Mouse (Mus musculus): ENCODE measurements at regions not wholly inside any gene's neighbourhood (a gene's known extent, or its start where the extent isn't known, plus 50 kb on each side); places are given as distances from the start of the nearest gene placed in this dataset.

DNA sequence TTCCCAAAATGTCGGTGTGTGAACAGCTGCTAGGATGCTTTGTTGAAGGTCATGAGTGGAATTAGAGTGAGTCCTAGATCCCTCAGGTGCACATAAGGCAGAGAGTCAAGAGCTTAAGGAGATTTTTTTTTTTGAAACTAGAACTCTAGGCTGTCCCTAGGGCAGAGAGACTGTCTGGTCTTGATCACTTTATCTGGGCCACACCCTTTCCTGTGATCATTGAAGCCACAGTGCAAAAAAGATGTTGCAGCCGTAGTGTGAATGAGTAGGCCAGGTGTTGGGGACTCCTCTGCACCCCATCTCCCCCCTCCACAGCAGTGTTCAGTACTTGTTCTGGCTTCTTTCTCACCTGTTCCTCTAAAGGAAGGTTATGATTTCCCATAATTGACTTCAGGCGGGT lies 153.9 kb downstream of the Katnal1 start:
- DNase-seq = no peak

DNA sequence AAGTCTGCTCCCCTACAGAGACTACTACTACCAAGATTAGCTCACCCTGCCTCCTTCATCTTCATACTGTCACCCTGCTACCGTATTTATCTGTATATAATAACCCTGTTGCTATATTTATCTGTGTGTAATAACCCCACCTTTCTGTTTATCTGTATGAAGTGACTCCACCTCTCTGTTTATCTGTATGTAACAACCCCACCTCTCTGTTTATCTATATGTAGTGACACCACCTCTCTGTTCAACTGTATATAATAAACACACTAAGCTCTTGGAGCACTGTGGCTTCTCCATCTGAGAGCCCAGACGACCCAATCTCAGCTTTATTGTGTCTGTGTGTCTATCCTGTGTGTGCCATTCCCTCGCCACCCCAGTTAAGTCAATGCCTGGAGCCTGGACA lies 154.7 kb downstream of the Katnal1 start:
- no peak for DNase-seq

DNA sequence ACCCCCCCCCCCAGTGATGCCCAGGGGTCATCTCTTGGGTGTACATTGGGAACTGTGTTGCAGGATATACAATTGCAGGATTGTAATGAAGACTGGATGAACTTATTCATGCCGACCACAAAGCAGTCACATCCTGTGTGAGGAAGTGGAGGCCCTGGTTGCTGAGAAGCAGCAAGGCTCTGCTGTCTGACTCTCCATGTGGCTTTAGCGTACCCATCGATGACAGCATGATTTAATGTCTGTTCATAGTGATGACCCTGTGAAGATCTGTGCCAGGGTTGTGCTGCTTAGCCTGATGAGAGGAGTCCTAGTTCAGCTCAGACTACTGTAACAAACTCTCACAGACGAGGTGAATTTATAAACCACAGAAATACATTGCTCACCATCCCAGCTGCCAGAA lies 159.7 kb downstream of the Katnal1 start:
- DNase-seq = no peak

DNA sequence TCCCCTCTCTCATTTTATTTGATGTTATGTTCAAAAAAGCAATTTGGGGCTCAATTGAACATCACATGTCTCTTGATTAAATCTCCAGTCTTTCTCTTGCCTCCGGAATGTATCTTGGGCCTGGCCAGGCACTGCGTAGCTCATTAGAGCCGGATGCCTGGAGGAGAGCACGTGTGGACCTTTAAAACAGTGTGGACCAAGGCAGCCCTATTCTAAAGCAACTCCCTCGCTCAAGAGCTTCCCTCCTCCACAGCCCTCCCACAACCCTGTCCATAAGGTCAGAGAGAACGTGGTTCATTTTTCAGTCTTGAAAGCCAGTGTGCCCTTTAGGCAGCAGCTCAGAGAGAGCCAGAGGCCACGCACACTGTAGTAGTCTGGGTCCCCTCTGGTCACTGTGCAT lies 160.8 kb downstream of the Katnal1 start:
- DNase-seq = no peak

DNA sequence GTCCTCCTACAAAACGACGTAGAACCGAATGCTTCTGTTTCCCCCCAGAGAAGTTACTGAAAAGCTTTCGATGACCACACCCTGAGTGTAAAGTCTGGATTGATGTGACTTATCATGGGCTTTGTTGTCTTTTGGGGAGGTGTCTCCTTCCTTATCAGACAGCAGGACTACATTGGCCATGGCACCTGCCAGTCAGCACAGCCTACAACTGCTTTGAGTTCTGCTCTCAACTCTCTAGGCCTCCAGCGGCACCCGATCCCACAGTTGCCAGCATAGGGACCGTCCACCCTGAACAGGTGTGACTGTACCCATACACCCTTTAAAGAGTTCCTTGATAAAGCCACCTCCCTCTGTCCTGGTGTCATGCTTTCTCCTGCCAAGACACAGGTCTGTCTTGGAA lies 163.1 kb downstream of the Katnal1 start:
- no peak for DNase-seq

DNA sequence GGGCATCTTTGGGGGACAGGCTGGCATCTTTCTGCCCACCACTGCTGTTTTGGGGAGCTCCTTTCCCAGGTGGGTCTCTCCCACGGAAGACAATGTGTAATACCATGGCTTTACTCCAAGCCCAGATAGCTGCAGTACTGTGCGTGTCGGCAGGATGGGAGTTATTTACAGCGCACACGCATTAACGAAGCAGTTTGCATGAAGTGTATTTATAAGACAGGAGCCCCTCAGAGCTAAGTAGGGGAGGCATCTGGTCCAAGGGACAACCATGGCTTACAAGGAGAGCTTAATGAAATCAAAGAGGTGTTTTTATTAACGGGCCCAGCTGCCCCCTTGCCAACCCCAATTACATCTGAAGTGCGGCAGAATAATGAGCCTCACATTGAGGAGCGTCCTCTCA lies 169.0 kb downstream of the Katnal1 start:
- DNase-seq = no peak

DNA sequence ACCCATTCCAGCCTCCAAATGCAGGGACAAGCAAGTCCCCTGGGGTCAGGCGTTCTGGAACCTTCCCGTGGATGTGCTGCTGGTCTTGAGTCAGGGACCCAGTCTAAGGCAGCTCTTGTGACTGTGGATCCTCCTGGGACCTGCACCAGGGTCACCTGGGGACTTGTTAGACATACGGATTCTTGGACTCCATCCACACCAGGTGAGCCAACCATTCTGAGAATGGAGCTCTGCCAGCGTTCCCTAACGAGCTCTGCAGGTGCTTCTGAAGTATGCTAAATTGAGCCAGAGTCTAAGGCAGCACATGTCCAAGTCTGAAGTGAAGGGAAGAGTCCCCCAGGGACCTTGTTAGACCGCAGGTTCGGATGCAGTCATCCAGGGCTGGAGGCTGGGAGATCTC lies 170.3 kb downstream of the Katnal1 start:
- no peak for DNase-seq

DNA sequence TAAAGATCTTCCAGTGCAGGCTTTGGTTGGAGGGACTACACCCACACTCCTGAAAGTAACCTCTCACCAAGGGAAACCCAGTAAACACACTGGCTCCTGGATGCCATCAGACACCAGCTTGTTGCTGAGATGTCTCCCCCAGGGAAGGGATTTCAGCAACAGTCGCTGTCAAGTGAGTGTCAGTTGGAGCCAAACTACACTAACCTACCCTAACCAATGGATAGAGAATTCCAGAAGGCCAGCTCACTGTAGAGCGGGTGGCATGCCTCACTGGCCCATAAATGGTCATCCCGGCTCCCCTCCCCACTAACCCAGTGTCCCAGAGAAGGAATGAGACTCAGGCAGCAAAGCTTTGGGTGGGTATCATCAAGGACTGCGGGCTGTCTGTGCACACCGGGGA lies 171.4 kb downstream of the Katnal1 start:
- no peak for DNase-seq

DNA sequence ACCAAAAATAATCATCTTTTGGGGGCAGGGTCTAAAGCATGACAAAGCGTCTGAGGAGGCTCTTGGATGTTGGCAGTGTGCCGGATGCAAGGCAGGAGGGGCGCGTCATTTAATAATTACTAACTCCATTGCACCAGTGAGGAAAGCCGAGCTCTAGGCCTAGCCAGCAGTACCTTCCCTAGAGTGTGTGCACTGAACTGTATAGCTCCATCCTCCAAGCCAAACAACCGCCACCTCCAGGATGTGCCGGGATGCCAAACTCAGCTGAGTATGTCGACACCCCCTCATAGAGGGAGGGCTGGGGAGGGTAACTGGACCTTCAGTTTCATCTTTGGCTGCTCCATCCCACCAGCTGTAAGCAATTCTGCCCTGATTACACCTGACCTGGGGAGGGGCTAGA lies 171.9 kb downstream of the Katnal1 start:
- DNase-seq = no peak

DNA sequence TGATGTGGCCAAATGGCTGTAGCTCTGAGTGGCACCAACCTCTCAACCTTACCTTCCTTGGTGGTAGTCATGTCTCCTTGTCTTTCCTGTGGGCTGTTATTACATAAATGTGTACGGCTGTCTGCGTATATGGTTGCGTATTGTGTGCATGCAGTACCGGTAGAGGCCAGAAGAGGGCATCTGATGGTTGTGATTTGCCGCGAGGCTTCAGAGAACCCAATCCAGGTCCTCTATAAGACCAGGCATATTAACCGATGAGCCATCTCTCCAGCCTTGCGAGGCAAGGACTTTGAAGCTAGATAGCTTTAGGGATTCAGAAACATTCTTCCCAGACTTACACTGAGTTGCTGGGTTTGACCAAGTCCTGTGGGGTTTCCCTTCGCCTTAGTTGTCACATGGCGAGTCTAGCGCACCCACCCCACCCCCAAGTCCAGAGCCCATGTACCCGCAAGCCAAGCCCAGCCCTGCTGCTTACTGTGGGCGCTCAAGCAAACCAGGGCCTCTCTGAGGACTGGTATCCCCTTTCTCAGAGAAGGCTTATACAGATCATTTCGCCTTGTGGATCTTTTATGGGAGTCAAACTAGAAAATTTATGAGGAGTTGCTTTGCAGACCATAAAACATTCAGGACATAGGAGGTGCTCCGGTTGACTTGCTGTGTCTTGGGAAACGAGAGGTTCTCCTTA lies 172.7 kb downstream of the Katnal1 start:
- DNase-seq = no peak

DNA sequence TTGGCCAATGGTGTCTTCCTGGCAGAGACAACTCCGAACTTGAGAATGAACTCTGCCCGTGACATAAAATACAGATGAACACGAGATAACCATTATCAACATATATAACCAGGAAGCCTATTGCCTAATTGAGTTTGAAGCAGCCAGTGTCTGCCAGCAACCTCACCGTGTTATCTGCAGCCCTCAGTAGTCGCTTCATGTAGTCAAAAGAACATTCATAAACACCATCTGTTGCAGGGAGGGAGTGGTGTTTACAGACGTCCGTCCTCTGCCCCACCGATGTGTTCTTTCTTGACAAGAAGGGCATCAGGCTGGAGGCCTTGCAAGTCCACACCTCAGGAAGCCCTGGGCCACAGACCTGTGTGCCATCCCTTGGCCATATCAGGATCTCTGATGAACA lies 173.3 kb downstream of the Katnal1 start:
- DNase-seq = no peak

DNA sequence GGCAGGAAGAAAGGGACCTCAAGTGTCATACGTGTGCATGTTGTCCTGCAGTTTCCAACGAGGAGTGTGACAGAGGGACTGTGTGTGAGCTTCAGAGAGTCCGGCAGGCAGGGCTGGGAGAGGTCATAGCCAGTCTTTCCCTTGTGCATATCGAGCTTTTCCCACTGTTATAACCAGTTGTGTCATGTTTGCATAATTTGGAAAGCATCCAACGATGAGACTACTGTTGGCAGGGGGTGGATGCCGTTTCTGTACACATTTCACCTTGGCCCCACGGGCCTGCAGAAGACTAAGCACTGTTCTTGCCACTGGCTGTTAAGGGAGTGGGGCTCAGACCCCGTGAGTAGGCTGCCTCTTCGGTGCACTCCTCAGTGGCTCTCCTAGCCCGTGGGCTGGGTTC lies 174.2 kb downstream of the Katnal1 start:
- no peak for DNase-seq

DNA sequence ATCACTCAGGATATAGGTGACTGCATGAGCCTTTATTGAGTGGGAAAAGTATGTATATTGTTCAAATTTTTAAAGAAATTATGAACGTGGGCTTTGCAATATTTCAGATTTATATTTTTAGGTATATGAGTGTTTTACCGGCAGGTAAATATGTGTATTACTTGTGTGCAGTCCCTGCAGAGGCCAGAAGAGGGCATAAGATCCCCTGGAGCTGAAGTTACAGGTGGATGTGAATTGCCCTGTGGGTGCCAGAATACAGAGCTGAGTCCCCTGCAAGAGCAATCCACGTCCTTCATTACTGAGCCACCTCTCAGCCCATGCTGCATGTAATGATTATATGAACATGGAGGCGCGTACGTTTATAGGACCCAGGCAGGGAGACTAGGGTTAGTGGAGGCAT lies 174.8 kb downstream of the Katnal1 start:
- DNase-seq = no peak

DNA sequence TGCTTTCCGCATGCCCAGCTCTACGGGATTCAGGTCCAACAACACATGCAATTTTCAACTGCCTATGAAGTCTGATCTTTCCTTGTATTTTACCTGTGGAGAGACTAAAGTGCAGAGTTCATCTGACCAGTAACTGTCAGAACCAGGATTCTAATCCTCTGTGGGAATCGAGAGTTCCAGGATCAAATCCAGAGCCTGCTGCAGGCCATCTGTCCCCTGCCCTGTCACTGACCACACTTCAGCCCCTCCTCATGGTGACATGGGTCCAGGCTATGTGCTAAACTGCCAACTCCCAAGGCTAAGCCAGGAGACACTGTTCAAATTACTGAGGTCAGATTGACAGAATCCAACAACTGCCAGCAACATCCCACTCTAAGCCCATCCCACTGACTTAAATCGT lies 175.7 kb downstream of the Katnal1 start:
- DNase-seq = no peak

DNA sequence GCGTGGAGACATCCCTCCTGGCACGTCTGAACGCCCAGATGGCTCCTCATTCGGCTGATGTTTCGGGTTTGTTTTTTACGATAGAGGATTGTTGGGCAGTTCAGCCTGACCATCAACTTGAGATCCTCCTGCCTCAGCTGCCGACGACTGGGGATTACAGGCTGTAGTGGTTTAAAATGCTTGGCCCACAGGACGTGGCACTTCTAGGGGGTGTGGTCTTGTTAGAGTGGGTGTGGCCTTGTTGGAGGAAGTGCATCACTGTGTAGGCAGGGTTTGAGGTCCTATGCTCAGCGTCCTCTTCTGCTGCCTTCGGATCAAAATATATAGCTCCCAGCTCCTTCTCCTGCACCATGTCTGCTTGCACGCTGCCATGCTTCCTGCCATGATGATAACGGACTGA lies 177.1 kb downstream of the Katnal1 start:
- no peak for DNase-seq

DNA sequence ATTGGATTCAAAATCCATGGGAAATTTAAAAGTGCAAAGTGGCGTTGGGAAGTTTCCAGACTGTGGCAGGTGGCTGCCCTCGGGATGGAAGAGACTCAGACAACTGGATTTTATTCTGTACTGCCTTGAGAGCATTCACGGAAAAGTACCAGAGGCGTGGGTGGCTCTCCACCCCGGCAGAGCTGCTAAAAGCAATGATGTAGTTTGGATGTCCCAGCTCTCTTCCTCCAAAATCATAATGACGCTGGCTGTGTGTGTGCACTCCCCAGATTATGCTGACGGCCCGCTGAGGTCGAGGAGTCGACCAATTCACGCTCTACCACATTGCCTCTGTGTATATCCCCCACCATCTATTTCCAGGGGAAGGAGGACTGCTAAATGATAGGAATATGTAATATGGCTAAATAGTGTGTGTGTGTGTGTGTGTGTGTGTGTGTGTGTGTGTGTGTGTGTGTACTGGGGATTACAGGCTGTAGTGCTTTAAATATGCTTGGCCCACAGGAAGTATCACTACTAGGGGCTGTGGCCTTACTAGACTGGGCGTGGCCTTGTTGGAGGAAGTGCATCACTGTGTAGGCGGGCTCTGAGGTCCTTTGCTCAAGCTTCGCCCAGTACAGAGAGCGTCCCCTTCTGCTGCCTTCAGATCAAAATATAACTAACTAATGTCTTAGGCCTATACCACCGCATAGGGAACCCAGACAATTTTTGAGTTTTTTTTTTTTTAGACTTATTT lies 179.0 kb downstream of the Katnal1 start:
- peak; percentile 71 for DNase-seq

DNA sequence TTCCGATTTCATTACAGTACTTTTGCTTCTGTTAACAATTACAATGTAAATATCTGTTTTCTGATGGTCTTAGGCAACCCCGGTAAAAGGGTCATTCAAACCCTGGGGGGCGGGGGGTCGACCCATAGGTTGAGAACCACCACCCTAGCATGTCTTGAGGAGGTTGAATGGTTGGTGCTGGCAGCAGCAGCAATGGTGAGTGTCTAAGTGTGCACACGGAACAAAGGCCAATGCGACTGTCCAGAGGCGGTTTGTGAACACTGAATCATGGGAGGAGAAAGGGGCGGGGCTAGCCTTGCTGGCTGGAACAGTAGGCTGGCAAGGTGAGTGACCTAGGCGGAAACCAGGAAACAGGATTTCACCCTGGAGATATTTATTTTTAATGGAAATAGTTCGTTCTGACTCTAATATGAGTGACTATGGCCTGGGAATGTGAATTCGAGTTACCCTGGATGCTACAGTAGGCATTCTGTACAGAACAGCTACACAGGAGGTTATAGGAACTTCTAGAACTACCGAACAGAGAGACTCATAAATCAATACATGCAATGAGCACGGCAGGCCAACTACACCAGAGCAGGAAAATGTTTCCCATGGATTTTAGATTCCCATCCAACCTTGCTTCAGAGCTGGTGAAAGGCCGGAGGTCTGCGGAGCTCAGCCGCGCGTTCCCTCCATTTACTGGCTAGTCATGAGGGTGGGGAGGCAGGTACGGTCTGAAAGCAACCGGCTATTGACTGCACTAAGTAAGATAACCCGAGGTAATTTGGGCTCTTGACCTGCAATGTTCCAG lies 181.0 kb downstream of the Katnal1 start:
- DNase-seq = no peak

DNA sequence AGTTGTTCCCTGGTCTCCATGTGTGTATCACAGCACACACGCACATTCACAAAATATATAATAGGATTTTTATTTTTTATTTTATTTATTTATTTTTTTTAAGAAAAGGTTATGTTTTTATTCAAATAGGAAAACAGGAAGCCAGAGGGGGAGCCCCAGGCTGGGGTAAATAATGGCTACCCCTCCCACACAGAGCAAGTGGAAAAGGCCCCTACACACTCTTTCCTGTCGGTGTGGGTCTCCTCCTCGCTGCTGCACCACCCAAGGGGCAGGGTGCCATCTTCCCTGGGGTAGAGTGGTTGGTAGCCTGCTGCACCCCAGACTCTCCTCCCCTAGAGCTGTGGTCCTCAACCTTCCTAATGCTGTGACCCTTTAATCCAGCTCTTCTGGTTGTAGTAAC lies 181.6 kb downstream of the Katnal1 start:
- DNase-seq = no peak

DNA sequence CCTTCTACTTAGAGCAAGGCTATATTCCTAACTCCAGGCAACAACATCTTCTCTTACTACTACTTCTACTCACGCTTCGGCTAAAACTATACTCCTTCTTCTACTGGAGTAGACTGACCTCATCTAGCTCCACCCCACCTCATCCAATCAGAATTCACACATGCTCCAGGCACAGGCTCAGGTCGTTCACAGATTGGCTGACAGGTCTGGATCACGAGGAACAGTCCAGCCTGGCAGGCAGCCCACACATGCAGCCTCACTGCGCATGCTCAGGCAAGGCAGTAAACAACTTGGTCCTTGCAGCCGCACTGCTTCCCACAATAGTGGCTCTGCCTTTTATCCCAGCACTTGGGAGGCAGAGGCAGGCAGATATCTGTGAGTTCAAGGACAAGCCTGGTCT lies 182.4 kb downstream of the Katnal1 start:
- peak; percentile 65 for DNase-seq

DNA sequence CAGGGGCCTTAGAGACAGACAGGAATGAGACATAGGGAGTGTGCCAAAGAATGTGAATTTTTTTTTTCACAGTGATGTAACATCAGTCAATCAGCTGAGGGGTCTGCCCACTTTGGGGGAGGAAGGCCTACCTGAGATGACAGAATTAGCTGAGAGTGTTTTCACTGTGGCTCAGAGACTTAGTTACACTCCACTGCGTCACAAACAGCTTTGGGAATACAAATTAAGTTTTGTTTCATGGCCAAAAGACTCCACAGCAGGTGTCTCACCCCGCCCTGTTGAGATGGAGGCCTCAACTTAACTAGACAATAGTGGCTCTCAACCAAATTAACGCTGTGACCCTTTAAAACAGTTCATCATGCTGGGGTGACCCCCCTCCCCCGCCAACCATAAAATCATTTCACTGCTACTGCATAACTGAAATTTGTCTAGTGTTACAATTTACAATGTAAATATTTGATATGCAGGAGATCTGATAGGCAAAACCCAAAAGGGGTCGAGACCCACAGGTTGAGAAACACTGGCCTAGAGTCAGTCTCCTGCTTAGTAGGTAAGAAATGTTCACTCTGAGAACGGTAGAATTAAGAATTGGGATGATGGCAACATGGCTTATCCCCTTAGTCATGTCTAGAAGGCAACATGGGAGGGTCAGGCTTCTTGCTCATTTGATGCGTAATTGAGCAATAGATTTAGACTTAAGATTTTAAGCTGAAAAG lies 184.3 kb downstream of the Katnal1 start:
- DNase-seq = no peak

DNA sequence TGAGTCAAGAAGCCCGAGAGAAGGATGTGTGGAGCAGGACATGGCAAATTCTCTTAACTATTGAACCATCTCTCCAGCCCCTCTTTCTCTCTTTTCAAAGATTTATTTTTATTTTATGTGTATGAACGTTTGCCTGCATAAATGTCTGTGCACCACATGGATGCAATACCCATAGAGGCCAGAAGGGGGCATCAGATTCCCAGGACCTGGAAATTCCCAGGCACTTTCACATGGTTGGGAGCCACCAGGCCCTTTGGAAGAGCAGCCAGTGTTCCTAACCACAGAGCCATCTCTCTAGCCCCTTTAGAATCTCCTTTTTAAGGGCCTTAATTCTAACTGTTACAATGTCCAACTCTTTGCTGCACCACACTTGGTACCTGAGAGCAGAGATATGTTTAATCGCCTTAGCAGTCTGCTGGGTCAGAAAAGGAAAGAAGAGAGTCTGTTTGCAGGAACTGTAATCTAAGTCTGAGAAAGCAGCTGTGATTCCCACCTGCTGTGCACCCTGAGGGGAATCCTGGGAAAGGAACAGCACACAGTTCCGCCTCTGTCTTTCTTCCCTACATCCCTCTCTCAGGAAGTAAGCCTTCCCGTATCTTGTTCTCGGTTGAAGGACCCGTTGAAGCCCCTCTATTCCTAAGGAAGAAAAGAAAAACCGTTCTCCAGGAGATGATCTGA lies 186.8 kb downstream of the Katnal1 start:
- no peak for DNase-seq

DNA sequence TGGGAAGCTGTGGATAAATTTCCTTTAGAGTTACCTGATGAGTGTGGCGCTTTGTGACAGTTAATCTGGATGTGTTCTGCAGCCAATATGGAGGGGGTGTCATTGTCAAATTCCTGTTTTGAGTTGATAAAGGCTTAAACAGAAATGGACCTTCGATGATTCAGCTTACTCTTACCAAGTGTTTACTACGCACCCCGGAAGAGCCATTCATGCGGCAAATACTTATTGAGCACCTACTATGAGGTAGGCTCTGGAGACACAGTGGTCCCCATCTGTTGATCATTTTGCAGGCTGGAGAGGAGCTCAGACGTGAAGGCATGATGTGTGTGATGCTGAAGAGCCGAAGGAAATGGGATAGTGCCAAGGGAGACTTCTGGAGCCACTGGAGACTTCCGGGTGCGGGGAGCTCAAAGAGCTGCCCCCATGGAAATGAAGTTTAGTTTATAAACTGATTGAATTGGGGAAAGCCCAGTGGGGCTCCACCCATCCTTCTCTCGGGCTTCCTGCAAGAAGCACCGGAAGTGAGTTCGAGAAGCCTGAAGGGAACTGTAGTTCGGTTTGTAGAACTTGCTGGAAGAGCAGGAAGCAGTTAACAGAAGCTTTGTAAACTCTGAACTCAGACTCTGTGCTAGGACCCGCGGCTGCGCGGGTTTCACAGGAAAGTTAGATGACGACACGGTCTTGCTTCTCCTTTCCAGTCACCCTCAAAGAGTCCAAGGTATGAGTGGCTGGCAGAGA lies 187.7 kb downstream of the Katnal1 start:
- no peak for DNase-seq

All from layer of hippocampus, adult 9-11 months (tissue).